Mouse (Mus musculus) intestine, postnatal 0 days (tissue): Measurements from ENCODE around the gene Mybbp1a. TPM values are rescaled to one million over a fixed set of nuclear protein-coding genes. Genes with fewer than 3 reads are reported as not detected.

Experiments used
- ATAC-seq: fragments of 200-750 bp; cut with Nextera tagmentation; 2 replicates; pipeline ENCODE4 v1.8.0; 2017; ENCODE audit warnings: mild to moderate bottlenecking, moderate TSS enrichment, moderate library complexity
- H3K27ac ChIP-seq: fragments of 300-500 bp; sonication (generic); 2 replicates; pipeline ENCODE4 v1.5.1; 2014; ENCODE audit warnings: mild to moderate bottlenecking, low read depth, low read length, moderate library complexity
- H3K27me3 ChIP-seq: fragments of 300-500 bp; sonication (generic); replicated peaks from 2 replicates; pipeline ENCODE4 v1.6.1; 2014; ENCODE audit warnings: low read length, mixed read lengths; ENCODE audit not compliant: control insufficient read depth, insufficient read depth
- H3K36me3 ChIP-seq: fragments of 300-500 bp; sonication (generic); 2 replicates; pipeline ENCODE4 v1.6.1; 2014; ENCODE audit warnings: mild to moderate bottlenecking, moderate library complexity; ENCODE audit not compliant: control insufficient read depth, insufficient read depth
- H3K4me1 ChIP-seq: fragments of 300-500 bp; sonication (generic); replicated peaks from 2 replicates; pipeline ENCODE4 v1.6.1; 2014; ENCODE audit warnings: antibody characterized with exemption, low read length, mixed read lengths; ENCODE audit not compliant: control insufficient read depth, insufficient read depth
- H3K4me2 ChIP-seq: fragments of 300-500 bp; sonication (generic); replicated peaks from 2 replicates; pipeline ENCODE4 v1.6.1; 2014; ENCODE audit warnings: low read depth, mild to moderate bottlenecking, moderate library complexity
- H3K4me3 ChIP-seq: fragments of 300-500 bp; sonication (generic); 2 replicates; pipeline ENCODE4 v1.5.1; 2014; ENCODE audit warnings: low read depth, low read length
- H3K9ac ChIP-seq: fragments of 300-500 bp; sonication (generic); 2 replicates; pipeline ENCODE4 v1.6.1; 2014; ENCODE audit warnings: mild to moderate bottlenecking, low read depth, low read length
- H3K9me3 ChIP-seq: fragments of 300-500 bp; sonication (generic); 2 replicates; pipeline ENCODE4 v1.6.1; 2016; ENCODE audit warnings: mixed run types; ENCODE audit not compliant: control insufficient read depth
- CTCF ChIP-seq: sonication (generic); IDR thresholded peaks from 2 replicates; pipeline ENCODE4 v1.5.1; 2016; ENCODE audit warnings: low read depth, mild to moderate bottlenecking, control low read depth, antibody characterized with exemption, moderate library complexity
- WGBS: fragments of 180-500 bp; shearing (Covaris S2); extraction: QIAGEN DNeasy Blood & Tissue Kit; methylation state at CpG from one replicate; pipeline ENCODE4 v1.1.7; 2014; 5-methylcytosine and 5-hydroxymethylcytosine counted together
- polyA plus RNA-seq: library from polyadenylated mRNA; unstranded; fragments of >200 nt; fragmentation: Nextera tagmentation; extraction: Ambion mirVana; gene quantifications from 2 replicates; pipeline ENCODE4 v1.2.1, GENCODE M21; 2015

Gene Mybbp1a
- polyA plus RNA-seq, 1 experiment from 2014 or later: 40.7 TPM

- Histone ChIP-seq H3K4me3 (no peak overlapping the region), H3K4me2 (no peak overlapping the region), H3K9ac (no peak overlapping the region), H3K9me3 (no peaks in the 10 kb centered on the region), H3K27ac (0 out of 2 replicates have a peak overlapping the region, but pooled peaks have one; percentile 7), H3K36me3 (peaks cover 91% of the 10 kb centered on the region), H3K27me3 (no peaks in the 10 kb centered on the region), H3K4me1 (peaks cover 7% of the 10 kb centered on the region; the same call in 1 of the 2 replicates)
- WGBS: 84% methylated on average over 6 of the region's 6 CpGs
- no peak for ATAC-seq
- peak; percentile 83 for TF ChIP-seq CTCF
These were observed 5.4 kb downstream of the Mybbp1a start for GRCm38 (mm10) chr11:72446311-72447105.

GRCm38 (mm10) chr11:72447475-72447874, 6.3 kb downstream of the Mybbp1a start:
- Histone ChIP-seq H3K4me2 (no peak overlapping the region), H3K36me3 (peaks cover 100% of the 10 kb centered on the region), H3K9ac (no peak overlapping the region), H3K27me3 (no peaks in the 10 kb centered on the region), H3K4me1 (peaks cover under 1% of the 10 kb centered on the region; the same call in 1 of the 2 replicates), H3K9me3 (no peaks in the 10 kb centered on the region), H3K27ac (no peak overlapping the region), H3K4me3 (no peak overlapping the region)
- WGBS: 83% methylated on average over 8 of the region's 8 CpGs
- peak; percentile 54 for TF ChIP-seq CTCF
- ATAC-seq: no peak

- Histone ChIP-seq H3K4me3 (no peak overlapping the region), H3K27ac (no peak overlapping the region), H3K36me3 (peaks cover 66% of the 10 kb centered on the region), H3K4me1 (no peaks in the 10 kb centered on the region), H3K9me3 (no peaks in the 10 kb centered on the region), H3K4me2 (no peak overlapping the region), H3K9ac (no peak overlapping the region), H3K27me3 (no peaks in the 10 kb centered on the region)
- TF ChIP-seq CTCF: no peak
- WGBS: 78% methylated on average over 3 of the region's 3 CpGs
- no peak for ATAC-seq
These were observed 11.0 kb downstream of the Mybbp1a start for GRCm38 (mm10) chr11:72452140-72452665.

GRCm38 (mm10) chr11:72453105-72453953, 12.2 kb downstream of the Mybbp1a start:
- no peak overlapping the region for H3K4me2 ChIP-seq
- H3K9ac ChIP-seq: no peak overlapping the region
- H3K27me3 ChIP-seq: no peaks in the 10 kb centered on the region
- no peaks in the 10 kb centered on the region for H3K4me1 ChIP-seq
- H3K9me3 ChIP-seq: no peaks in the 10 kb centered on the region
- no peak overlapping the region for H3K4me3 ChIP-seq
- no peak for ATAC-seq
- no peak for TF ChIP-seq CTCF
- no peak overlapping the region for H3K27ac ChIP-seq
- H3K36me3 ChIP-seq: peaks cover 55% of the 10 kb centered on the region
- WGBS: 61% methylated on average over 15 of the region's 15 CpGs

- Histone ChIP-seq H3K4me2 (no peak overlapping the region), H3K4me3 (no peak overlapping the region), H3K4me1 (no peaks in the 10 kb centered on the region), H3K9me3 (no peaks in the 10 kb centered on the region), H3K27ac (no peak overlapping the region), H3K9ac (no peak overlapping the region), H3K36me3 (peaks cover 36% of the 10 kb centered on the region), H3K27me3 (no peaks in the 10 kb centered on the region)
- WGBS: 72% methylated on average over 5 of the region's 5 CpGs
- ATAC-seq: no peak
- no peak for TF ChIP-seq CTCF
These were observed 14.5 kb downstream of the Mybbp1a start for GRCm38 (mm10) chr11:72455694-72456093.

GRCm38 (mm10) chr11:72457995-72458496, 16.9 kb downstream of the Mybbp1a start:
- Histone ChIP-seq H3K4me3 (no peak overlapping the region), H3K4me2 (no peak overlapping the region), H3K9ac (no peak overlapping the region), H3K9me3 (no peaks in the 10 kb centered on the region), H3K4me1 (no peaks in the 10 kb centered on the region), H3K27me3 (no peaks in the 10 kb centered on the region), H3K36me3 (peaks cover 17% of the 10 kb centered on the region; the same call in 1 of the 2 replicates), H3K27ac (0 out of 2 replicates have a peak overlapping the region, but pooled peaks have one; percentile 3)
- WGBS: 52% methylated on average over 12 of the region's 12 CpGs
- peak; percentile 32 for ATAC-seq
- no peak for TF ChIP-seq CTCF
